Mouse (Mus musculus) E14TG2a.4 (cell line): Measurements from ENCODE around the gene Mink1.

Experiments
- H3K27me3 ChIP-seq: 2 replicates; pipeline ENCODE4 v1.6.1; 2014; ENCODE audit warnings: low read length, control low read depth; ENCODE audit not compliant: insufficient read depth
- H3K36me3 ChIP-seq: 2 replicates; pipeline ENCODE4 v1.6.1; 2014; ENCODE audit warnings: low read length, control low read depth; ENCODE audit not compliant: insufficient read depth
- H3K4me1 ChIP-seq: replicated peaks from 2 replicates; pipeline ENCODE4 v1.6.1; 2014; ENCODE audit warnings: low read depth, low read length, control low read depth
- H3K4me3 ChIP-seq: replicated peaks from 2 replicates; pipeline ENCODE4 v1.5.1; 2014; ENCODE audit warnings: mild to moderate bottlenecking, low read length
- H3K9me3 ChIP-seq: 2 replicates; pipeline ENCODE4 v1.6.1; 2014; ENCODE audit warnings: low read length, control low read depth
- CTCF ChIP-seq: conservative IDR thresholded peaks from 2 replicates; pipeline ENCODE4 v1.5.1; 2014; ENCODE audit warnings: low read length
- NANOG ChIP-seq: IDR thresholded peaks from 2 replicates; pipeline ENCODE4 v1.6.1; 2014; ENCODE audit warnings: borderline replicate concordance, low read length, mixed read lengths
- POU5F1 ChIP-seq: IDR thresholded peaks from 2 replicates; pipeline ENCODE4 v1.6.1; 2014; ENCODE audit warnings: low read length, borderline replicate concordance

Gene Mink1

DNA sequence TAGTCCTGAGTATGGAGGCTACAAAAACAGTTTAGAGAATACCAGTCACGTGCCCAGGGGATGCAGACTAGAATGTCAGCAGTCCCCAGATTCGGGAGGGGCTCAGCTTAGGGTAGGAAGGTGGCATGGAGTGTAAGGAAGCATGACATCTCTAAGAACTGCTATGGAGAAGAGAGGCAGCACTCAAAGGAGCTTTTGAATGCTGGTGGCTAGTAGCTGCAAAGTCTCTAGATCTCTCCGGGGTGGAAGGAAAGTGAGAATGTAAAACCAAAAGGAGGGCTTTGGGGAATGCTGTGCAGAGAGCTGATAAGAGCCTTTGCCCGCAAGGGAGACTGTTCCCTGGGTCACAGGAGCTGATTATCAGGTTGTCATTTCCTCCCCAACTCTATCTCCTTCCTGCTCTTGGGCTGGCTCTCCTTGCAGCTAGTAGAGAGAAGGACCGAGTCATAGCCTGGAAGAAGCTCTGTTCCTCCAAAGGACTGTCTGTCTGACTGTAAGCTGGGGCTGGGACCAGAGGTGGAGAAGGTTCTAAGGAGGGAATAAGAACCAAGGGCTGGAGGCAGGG, 76.1 kb downstream of the Mink1 start, which contains the start of gene Gp1ba:
TSS of gene Gp1ba (plus strand) at position 409 of the 565 bp plus-strand sequence.
- Histone ChIP-seq H3K27me3 (0 out of 2 replicates have a peak, but pooled peaks cover 3% of the 10 kb centered on the region), H3K9me3 (no peaks in the 10 kb centered on the region), H3K4me1 (no peaks in the 10 kb centered on the region), H3K4me3 (no peak within 1 kb of the TSS), H3K36me3 (peaks cover 13% of the 10 kb centered on the region)
- no peak for TF ChIP-seq CTCF
- no peak for TF ChIP-seq NANOG
- TF ChIP-seq POU5F1: no peak

- peaks cover 24% of the 10 kb centered on the region for H3K36me3 ChIP-seq
- H3K4me3 ChIP-seq: no peak overlapping the region
- TF ChIP-seq NANOG (no peak), POU5F1 (no peak), CTCF (no peak)
- 0 out of 2 replicates have a peak, but pooled peaks cover 3% of the 10 kb centered on the region for H3K27me3 ChIP-seq
- H3K9me3 ChIP-seq: no peaks in the 10 kb centered on the region
- peaks cover 7% of the 10 kb centered on the region for H3K4me1 ChIP-seq
Measured at GRCm38 (mm10) chr11:70639976-70640375, 77.3 kb downstream of the Mink1 start.

- Histone ChIP-seq H3K9me3 (no peaks in the 10 kb centered on the region), H3K27me3 (0 out of 2 replicates have a peak, but pooled peaks cover 3% of the 10 kb centered on the region), H3K4me1 (peaks cover 19% of the 10 kb centered on the region), H3K36me3 (peaks cover 36% of the 10 kb centered on the region), H3K4me3 (no peak overlapping the region)
- TF ChIP-seq CTCF: no peak
Measured at GRCm38 (mm10) chr11:70641241-70641640, 78.6 kb downstream of the Mink1 start.

GRCm38 (mm10) chr11:70643051-70643450, 80.4 kb downstream of the Mink1 start:
- no peak for TF ChIP-seq CTCF
- no peak for TF ChIP-seq NANOG
- no peak for TF ChIP-seq POU5F1
- no peaks in the 10 kb centered on the region for H3K9me3 ChIP-seq

DNA sequence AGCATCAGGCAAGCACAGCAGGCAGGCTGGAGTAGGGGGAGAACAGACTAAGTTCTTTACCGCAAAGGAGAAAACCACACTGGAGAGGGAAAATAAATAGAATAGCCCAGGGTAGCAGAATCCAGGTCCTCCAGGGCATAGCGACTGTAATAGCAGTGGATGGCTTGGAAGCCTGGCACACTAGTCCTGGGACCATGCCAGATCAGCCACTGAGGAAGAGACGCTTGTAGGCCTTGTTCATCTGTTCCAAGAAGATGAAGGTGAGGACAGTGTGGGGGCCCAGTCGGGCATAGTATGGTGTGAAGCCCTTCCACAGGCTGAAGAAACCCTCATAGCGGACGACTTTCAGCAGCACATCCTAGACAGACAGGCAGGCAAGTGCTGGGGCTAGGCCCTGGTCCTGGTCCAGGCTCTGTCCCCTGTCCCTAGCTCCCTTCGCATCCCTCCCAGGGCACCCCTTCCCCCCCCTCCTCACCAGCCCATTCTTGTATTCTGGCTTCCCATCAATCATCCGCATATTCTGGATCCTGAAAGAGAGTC, 82.0 kb downstream of the Mink1 start:
- Histone ChIP-seq H3K4me1 (peaks cover 41% of the 10 kb centered on the region), H3K4me3 (no peak overlapping the region), H3K27me3 (no peaks in the 10 kb centered on the region), H3K9me3 (peaks cover 8% of the 10 kb centered on the region), H3K36me3 (peaks cover 51% of the 10 kb centered on the region)
- TF ChIP-seq CTCF (no peak), NANOG (no peak), POU5F1 (no peak)

More at GRCm38 (mm10) chr11:70643051-70643450, 80.4 kb downstream of the Mink1 start:
- peaks cover 25% of the 10 kb centered on the region for H3K4me1 ChIP-seq
- H3K36me3 ChIP-seq: peaks cover 36% of the 10 kb centered on the region
- no peak overlapping the region for H3K4me3 ChIP-seq
- H3K27me3 ChIP-seq: 0 out of 2 replicates have a peak, but pooled peaks cover 3% of the 10 kb centered on the region

DNA sequence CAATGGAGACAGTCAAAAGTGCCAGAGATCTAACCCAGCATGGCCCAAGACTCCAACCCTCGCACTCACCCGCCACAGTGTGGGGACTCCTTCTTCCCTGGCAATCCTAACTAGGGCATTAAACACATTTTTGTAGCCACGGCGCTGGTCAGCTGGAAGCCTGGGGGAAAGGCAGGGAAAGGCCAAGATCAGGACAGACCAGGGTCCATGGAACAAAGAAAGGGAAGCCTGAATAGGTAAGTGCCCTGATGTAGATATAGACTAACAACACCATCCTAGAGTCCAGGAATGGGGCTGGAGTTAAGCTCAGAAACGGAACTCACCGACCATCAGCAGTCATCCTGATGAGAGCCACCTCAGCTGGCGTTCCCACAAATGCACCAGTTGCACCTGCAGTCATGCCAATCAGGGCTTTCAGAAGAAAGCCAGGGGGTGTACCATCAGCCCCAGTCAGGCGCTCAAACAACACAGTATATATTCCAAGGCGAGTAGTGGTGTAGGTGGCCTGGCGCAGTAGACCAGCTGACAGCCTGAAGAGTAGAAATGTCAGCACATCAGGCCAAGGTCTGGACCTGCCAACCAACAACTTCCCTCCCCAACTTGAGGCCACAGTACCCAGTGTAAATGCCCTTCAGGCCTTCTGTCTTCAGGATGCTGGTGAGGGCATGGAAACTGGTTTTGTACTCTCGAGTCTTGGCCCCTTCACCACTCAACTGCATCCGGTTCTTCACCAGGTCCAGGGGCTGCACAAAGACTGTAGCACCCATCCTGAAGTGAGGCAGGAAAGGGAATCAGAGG, 83.0 kb downstream of the Mink1 start:
- peaks cover 61% of the 10 kb centered on the region for H3K36me3 ChIP-seq

DNA sequence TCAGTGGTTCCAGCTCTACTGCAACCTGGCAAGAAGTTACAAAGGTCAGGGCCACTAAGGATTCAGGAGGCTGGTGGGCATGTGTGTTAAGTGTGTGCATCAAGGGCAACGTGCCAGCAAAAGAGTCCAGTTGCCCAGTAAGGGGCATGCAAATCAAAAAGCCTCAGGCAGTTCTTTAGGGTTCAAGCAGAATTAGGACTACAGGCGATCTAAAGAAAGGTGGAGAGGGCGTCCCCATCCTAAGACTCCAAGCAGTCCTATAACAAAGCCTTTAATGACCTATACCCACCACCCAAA, 83.5 kb downstream of the Mink1 start:
- Histone ChIP-seq H3K36me3 (peaks cover 67% of the 10 kb centered on the region), H3K9me3 (peaks cover 24% of the 10 kb centered on the region), H3K27me3 (no peaks in the 10 kb centered on the region), H3K4me1 (peaks cover 54% of the 10 kb centered on the region), H3K4me3 (peak overlapping the region; percentile 92)
- TF ChIP-seq POU5F1: no peak
- no peak for TF ChIP-seq NANOG
- TF ChIP-seq CTCF: no peak

More for the DNA sequence above, 83.0 kb downstream of the Mink1 start:
- Histone ChIP-seq H3K9me3 (peaks cover 19% of the 10 kb centered on the region), H3K27me3 (no peaks in the 10 kb centered on the region), H3K4me3 (peak overlapping the region; percentile 92), H3K4me1 (peaks cover 48% of the 10 kb centered on the region)
- TF ChIP-seq POU5F1 (no peak), NANOG (no peak), CTCF (no peak)

GRCm38 (mm10) chr11:70646691-70647650, 84.3 kb downstream of the Mink1 start, which contains the start of the genes Rnf167 and Slc25a11:
Gene Rnf167 (plus strand): TSS chr11:70647235.
Gene Slc25a11 (minus strand): TSS chr11:70647479.
- no peak for TF ChIP-seq NANOG
- no peak for TF ChIP-seq POU5F1
- no peak for TF ChIP-seq CTCF
- peak within 1 kb of the TSS; percentile 98 for H3K4me3 ChIP-seq
- peaks cover 75% of the 10 kb centered on the region for H3K36me3 ChIP-seq
- H3K27me3 ChIP-seq: no peaks in the 10 kb centered on the region
- H3K9me3 ChIP-seq: peaks cover 32% of the 10 kb centered on the region
- H3K4me1 ChIP-seq: peaks cover 60% of the 10 kb centered on the region
